Comparison of ENCODE assay signal across 10 mouse cellular contexts in genomic region chr1:136945876-136946275, GRCm38 (mm10). TPM values are rescaled to one million over a fixed set of nuclear protein-coding genes. Genes with fewer than 3 reads are reported as not detected.
DNase-seq lines count a peak whose midpoint lies in the region; ATAC-seq and TF ChIP-seq lines count a peak whose summit lies in the region.
"Had no signal": no experiment of that assay in that cellular context is flagged by ENCODE, and none has a peak within 500 bp of the region (broad histone marks: within the 10 kb centered on the region; RNA-seq: fewer than 3 reads in every experiment).

No protein-coding gene starts in this region.

- ATAC-seq in forebrain, embryonic 13.5 days = no peak
- no peak for ATAC-seq in forebrain, postnatal 0 days
- ATAC-seq in lung, embryonic 15.5 days (ENCODE audit: borderline replicate concordance, extremely low read depth, low FRiP score, low TSS enrichment) = no peak
- ATAC-seq in limb, embryonic 13.5 days (ENCODE audit: low FRiP score, low read depth) = no peak
- ATAC-seq in stomach, embryonic 15.5 days (ENCODE audit: insufficient read depth, low FRiP score, low read depth) = peak; percentile 50

- DNase-seq in forebrain, postnatal 0 days = no peak
- DNase-seq in lung, postnatal 14 days = no peak
- DNase-seq in cerebellum, adult 8-10 months = no peak
- DNase-seq in frontal cortex, postnatal 10 days (ENCODE audit: low spot score in 2 of 2) = no peak
- DNase-seq: kidney, adult 2 months had no signal

- H3K9me3 ChIP-seq in forebrain, embryonic 13.5 days (replicated peaks) = no peaks in the 10 kb centered on the region
- no peaks in the 10 kb centered on the region for H3K9me3 ChIP-seq in forebrain, postnatal 0 days (ENCODE audit: low read length)
- no peaks in the 10 kb centered on the region for H3K9me3 ChIP-seq in lung, embryonic 15.5 days
- no peaks in the 10 kb centered on the region for H3K9me3 ChIP-seq in limb, embryonic 13.5 days
- H3K9me3 ChIP-seq in stomach, embryonic 15.5 days = no peaks in the 10 kb centered on the region

- TF ChIP-seq CTCF in forebrain, postnatal 0 days (IDR thresholded peaks at IDR 0.05; ENCODE audit: low read depth) = no peak

- H3K27ac ChIP-seq in forebrain, embryonic 13.5 days = no peak overlapping the region
- H3K27ac ChIP-seq in forebrain, postnatal 0 days (ENCODE audit: low read depth, low read length) = no peak overlapping the region
- no peak overlapping the region for H3K27ac ChIP-seq in lung, embryonic 15.5 days
- no peak overlapping the region for H3K27ac ChIP-seq in limb, embryonic 13.5 days
- H3K27ac ChIP-seq in stomach, embryonic 15.5 days = peak overlapping the region; percentile 6; the same call in 1 of the 2 replicates
- H3K27ac ChIP-seq: macrophage had no signal

- H3K4me1 ChIP-seq in forebrain, embryonic 13.5 days = peaks cover 32% of the 10 kb centered on the region
- peaks cover 8% of the 10 kb centered on the region for H3K4me1 ChIP-seq in forebrain, postnatal 0 days (ENCODE audit: insufficient read depth)
- H3K4me1 ChIP-seq in lung, embryonic 15.5 days = peaks cover 22% of the 10 kb centered on the region
- H3K4me1 ChIP-seq in limb, embryonic 13.5 days = peaks cover 32% of the 10 kb centered on the region
- H3K4me1 ChIP-seq in stomach, embryonic 15.5 days = peaks cover 12% of the 10 kb centered on the region; the same call in 1 of the 2 replicates

- H3K4me2 ChIP-seq in forebrain, embryonic 13.5 days = no peak overlapping the region
- H3K4me2 ChIP-seq in forebrain, postnatal 0 days (ENCODE audit: low read depth) = no peak overlapping the region
- peak overlapping the region; percentile 92 for H3K4me2 ChIP-seq in lung, embryonic 15.5 days
- H3K4me2 ChIP-seq in limb, embryonic 13.5 days (replicated peaks) = 0 out of 2 replicates have a peak overlapping the region, but pooled peaks have one; percentile 23
- H3K4me2 ChIP-seq in stomach, embryonic 15.5 days = peak overlapping the region; percentile 87

- H3K4me3 ChIP-seq in forebrain, embryonic 13.5 days = peak overlapping the region; percentile 6; the same call in 1 of the 2 replicates
- H3K4me3 ChIP-seq in forebrain, postnatal 0 days (ENCODE audit: low read depth, low read length) = no peak overlapping the region
- H3K4me3 ChIP-seq in lung, embryonic 15.5 days = peak overlapping the region; percentile 49
- H3K4me3 ChIP-seq in limb, embryonic 13.5 days = no peak overlapping the region
- H3K4me3 ChIP-seq in stomach, embryonic 15.5 days (replicated peaks) = peak overlapping the region; percentile 50

- H3K27me3 ChIP-seq in forebrain, embryonic 13.5 days = peaks cover 86% of the 10 kb centered on the region
- H3K27me3 ChIP-seq in forebrain, postnatal 0 days (ENCODE audit: insufficient read depth, low read length) = peaks cover 65% of the 10 kb centered on the region
- H3K27me3 ChIP-seq in lung, embryonic 15.5 days = peaks cover 79% of the 10 kb centered on the region
- peaks cover 78% of the 10 kb centered on the region for H3K27me3 ChIP-seq in limb, embryonic 13.5 days
- peaks cover 54% of the 10 kb centered on the region for H3K27me3 ChIP-seq in stomach, embryonic 15.5 days (replicated peaks)

- no peaks in the 10 kb centered on the region for H3K36me3 ChIP-seq in forebrain, embryonic 13.5 days (ENCODE audit: poor library complexity, severe bottlenecking)
- H3K36me3 ChIP-seq in forebrain, postnatal 0 days (ENCODE audit: insufficient read depth) = no peaks in the 10 kb centered on the region
- no peaks in the 10 kb centered on the region for H3K36me3 ChIP-seq in lung, embryonic 15.5 days
- H3K36me3 ChIP-seq in limb, embryonic 13.5 days = no peaks in the 10 kb centered on the region
- H3K36me3 ChIP-seq in stomach, embryonic 15.5 days = no peaks in the 10 kb centered on the region

- 1% methylated on average over 10 of the region's 10 CpGs for WGBS in forebrain, embryonic 13.5 days
- 4% methylated on average over 10 of the region's 10 CpGs for WGBS in forebrain, postnatal 0 days
- 4% methylated on average over 10 of the region's 10 CpGs for WGBS in lung, embryonic 15.5 days
- WGBS in limb, embryonic 13.5 days = 3% methylated on average over 10 of the region's 10 CpGs
- WGBS in stomach, embryonic 15.5 days = 2% methylated on average over 10 of the region's 10 CpGs

- no peak overlapping the region for H3K9ac ChIP-seq in forebrain, embryonic 13.5 days
- no peak overlapping the region for H3K9ac ChIP-seq in forebrain, postnatal 0 days
- no peak overlapping the region for H3K9ac ChIP-seq in lung, embryonic 15.5 days
- H3K9ac ChIP-seq in limb, embryonic 13.5 days = no peak overlapping the region
- no peak overlapping the region for H3K9ac ChIP-seq in stomach, embryonic 15.5 days

RNA-seq across cellular contexts. Expression of gene Nr5a2, which starts 14.4 kb away (rescaled TPM):
- polyA plus RNA-seq in forebrain, embryonic 13.5 days (2015; fragmentation: Nextera tagmentation; extraction: Ambion mirVana) = 0.35 and 0.48 TPM in 2 replicates
- 0.54 and 0.57 TPM in 2 replicates for total RNA-seq in forebrain, postnatal 0 days (2014; rRNA removed)
- polyA plus RNA-seq in forebrain, postnatal 0 days (2015; fragmentation: Nextera tagmentation; extraction: Ambion mirVana) = 0.13 TPM in 2 replicates
- polyA plus RNA-seq in lung, embryonic 15.5 days (2015; fragmentation: Nextera tagmentation; extraction: Ambion mirVana) = 2.0 and 2.4 TPM in 2 replicates
- polyA plus RNA-seq in limb, embryonic 13.5 days (2015; fragmentation: Nextera tagmentation; extraction: Ambion mirVana) = 0.31 and 1.2 TPM in 2 replicates
- 6.3 and 8.1 TPM in 2 replicates for polyA plus RNA-seq in stomach, embryonic 15.5 days (2015; fragmentation: Nextera tagmentation; extraction: Ambion mirVana)
- polyA plus RNA-seq: macrophage had no signal

Comparison
In these comparisons a context has a peak if more than half of its experiments do, and no peak if none do; other contexts are left out.
1. H3K4me3 ChIP-seq: peak in forebrain, embryonic 13.5 days (single experiment), lung, embryonic 15.5 days (single experiment) and stomach, embryonic 15.5 days (single experiment); none in forebrain, postnatal 0 days (single experiment) and limb, embryonic 13.5 days (single experiment).
2. H3K4me2 ChIP-seq: peak in lung, embryonic 15.5 days (single experiment), limb, embryonic 13.5 days (single experiment) and stomach, embryonic 15.5 days (single experiment); none in forebrain, embryonic 13.5 days (single experiment) and forebrain, postnatal 0 days (single experiment).